ENCODE assay signal across 31 mouse cellular contexts in the genomic region with DNA sequence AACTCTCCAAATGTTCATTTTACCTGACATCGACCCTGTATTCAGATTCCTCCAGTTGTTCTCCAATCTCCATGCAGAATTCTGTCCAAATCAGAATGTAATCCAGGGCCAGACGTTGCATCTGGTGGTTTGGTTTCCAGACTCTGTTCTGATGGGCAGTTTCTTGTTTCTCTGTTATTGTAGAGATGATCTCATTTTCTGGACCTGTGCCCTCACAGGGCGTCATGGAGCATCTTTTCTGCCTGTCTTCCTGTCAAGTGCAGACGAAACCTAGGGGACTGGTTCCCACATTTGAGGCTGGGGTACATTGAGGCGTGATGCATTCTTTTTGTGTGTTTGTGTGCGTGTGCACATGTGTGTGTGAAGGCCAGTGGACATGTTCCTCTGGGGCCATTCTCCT.
A peak's percentile ranks its signal among the peaks of the same experiment; 100 is the strongest.
DNase-seq lines count a peak whose midpoint lies in the region; ATAC-seq and TF ChIP-seq lines count a peak whose summit lies in the region.
"Had no signal": no experiment of that assay in that cellular context is flagged by ENCODE, and none has a peak within 500 bp of the region (broad histone marks: within the 10 kb centered on the region; RNA-seq: fewer than 3 reads in every experiment).

No protein-coding gene starts in this region.

- no peak overlapping the region for H3K27ac ChIP-seq in hindbrain, postnatal 0 days
- no peak overlapping the region for H3K27ac ChIP-seq in hindbrain, embryonic 11.5 days (ENCODE audit: low read depth, low read length)
- no peak overlapping the region for H3K27ac ChIP-seq in midbrain, embryonic 10.5 days (replicated peaks)
- H3K27ac ChIP-seq: embryonic facial prominence, embryonic 13.5 days; forebrain, embryonic 10.5 days; forebrain, embryonic 15.5 days; heart, embryonic 15.5 days; hindbrain, embryonic 14.5 days; limb, embryonic 13.5 days; midbrain, embryonic 13.5 days; neural tube, embryonic 13.5 days; stomach, postnatal 0 days had no signal

- no peaks in the 10 kb centered on the region for H3K36me3 ChIP-seq in hindbrain, postnatal 0 days (ENCODE audit: insufficient read depth, low read length)
- no peaks in the 10 kb centered on the region for H3K36me3 ChIP-seq in hindbrain, embryonic 11.5 days (ENCODE audit: control insufficient read depth, insufficient read depth, low read length)
- H3K36me3 ChIP-seq in midbrain, embryonic 10.5 days, result no peaks in the 10 kb centered on the region
- H3K36me3 ChIP-seq: embryonic facial prominence, embryonic 13.5 days; forebrain, embryonic 10.5 days; forebrain, embryonic 15.5 days; heart, embryonic 15.5 days; limb, embryonic 13.5 days; midbrain, embryonic 13.5 days; neural tube, embryonic 13.5 days had no signal

- H3K4me1 ChIP-seq in hindbrain, postnatal 0 days (ENCODE audit: insufficient read depth, low read length), result no peaks in the 10 kb centered on the region
- H3K4me1 ChIP-seq in hindbrain, embryonic 11.5 days (replicated peaks; ENCODE audit: control insufficient read depth, insufficient read depth, low read length), result no peaks in the 10 kb centered on the region
- H3K4me1 ChIP-seq in midbrain, embryonic 10.5 days, result peaks cover 1% of the 10 kb centered on the region; the same call in 1 of the 2 replicates
- H3K4me1 ChIP-seq: embryonic facial prominence, embryonic 13.5 days; forebrain, embryonic 10.5 days; forebrain, embryonic 15.5 days; limb, embryonic 13.5 days; megakaryocyte, embryonic 14.5 days; midbrain, embryonic 13.5 days; neural tube, embryonic 13.5 days had no signal

- H3K9ac ChIP-seq in hindbrain, postnatal 0 days (replicated peaks; ENCODE audit: low read length), result no peak overlapping the region
- no peak overlapping the region for H3K9ac ChIP-seq in hindbrain, embryonic 11.5 days (ENCODE audit: low read depth, low read length)
- H3K9ac ChIP-seq: embryonic facial prominence, embryonic 13.5 days; forebrain, embryonic 15.5 days; heart, embryonic 15.5 days; hindbrain, embryonic 14.5 days; limb, embryonic 13.5 days; liver, postnatal 0 days; midbrain, embryonic 13.5 days; neural tube, embryonic 13.5 days had no signal

- WGBS in hindbrain, postnatal 0 days, result 67% methylated on average over 6 of the region's 6 CpGs
- 86% methylated on average over 6 of the region's 6 CpGs for WGBS in hindbrain, embryonic 11.5 days
- WGBS in midbrain, embryonic 10.5 days, result 91% methylated on average over 6 of the region's 6 CpGs

- DNase-seq in gastrocnemius, adult 18-20 months (ENCODE audit: low spot score), result peak; percentile 7
- DNase-seq in gastrocnemius, adult 8-10 months (ENCODE audit: low spot score in 2 of 2), result no peak
- peak; percentile 29 for DNase-seq in hindbrain, postnatal 0 days (ENCODE audit: low spot score)
- DNase-seq in hindbrain, embryonic 11.5 days (ENCODE audit: low spot score), result no peak
- DNase-seq in Muller cell, postnatal 12 days (ENCODE audit: inconsistent ontology term), result peak; percentile 67
- peak; percentile 33 for DNase-seq in gastrocnemius, postnatal 10 days
- no peak for DNase-seq in midbrain, embryonic 10.5 days (ENCODE audit: low spot score)
- DNase-seq: adrenal gland, adult 2 months; adrenal gland, postnatal 36 days; cerebellum, adult 9-10 months; heart, adult 18-20 months; heart, postnatal 36 days; kidney, adult 11 months; kidney, postnatal 25 days; liver, postnatal 0 days; right cerebral cortex, postnatal 4 days; thymus, adult 18-20 months; thymus, postnatal 25 days had no signal

- no peak overlapping the region for H3K4me3 ChIP-seq in hindbrain, postnatal 0 days (ENCODE audit: low read length)
- no peak overlapping the region for H3K4me3 ChIP-seq in hindbrain, embryonic 11.5 days (ENCODE audit: low read depth, low read length)
- H3K4me3 ChIP-seq in midbrain, embryonic 10.5 days, result no peak overlapping the region
- H3K4me3 ChIP-seq: embryonic facial prominence, embryonic 13.5 days; forebrain, embryonic 10.5 days; forebrain, embryonic 15.5 days; heart, embryonic 15.5 days; limb, embryonic 13.5 days; megakaryocyte, embryonic 14.5 days; midbrain, embryonic 13.5 days; neural tube, embryonic 13.5 days had no signal

- 0 out of 2 replicates have a peak, but pooled peaks have one; percentile 38 for ATAC-seq in hindbrain, postnatal 0 days
- ATAC-seq in hindbrain, embryonic 11.5 days (ENCODE audit: low FRiP score), result no peak
- ATAC-seq: activated CD4-positive, CD25-positive, alpha-beta regulatory T cell, adult 4 months; forebrain, embryonic 15.5 days; inflammation-experienced regulatory T-cells, adult 6 months; liver, postnatal 0 days; midbrain, embryonic 13.5 days had no signal

- H3K4me2 ChIP-seq in hindbrain, postnatal 0 days (ENCODE audit: low read depth, low read length), result no peak overlapping the region
- H3K4me2 ChIP-seq in hindbrain, embryonic 11.5 days (replicated peaks; ENCODE audit: low read depth, low read length), result no peak overlapping the region
- H3K4me2 ChIP-seq: embryonic facial prominence, embryonic 13.5 days; forebrain, embryonic 15.5 days; heart, embryonic 15.5 days; hindbrain, embryonic 14.5 days; limb, embryonic 13.5 days; liver, embryonic 11.5 days; midbrain, embryonic 13.5 days; neural tube, embryonic 13.5 days had no signal

- TF ChIP-seq CTCF in hindbrain, postnatal 0 days (IDR thresholded peaks at IDR 0.05; ENCODE audit: low read depth), result no peak

- H3K9me3 ChIP-seq in hindbrain, postnatal 0 days (ENCODE audit: low read length), result no peaks in the 10 kb centered on the region
- H3K9me3 ChIP-seq in hindbrain, embryonic 11.5 days (ENCODE audit: control insufficient read depth, low read length), result no peaks in the 10 kb centered on the region
- no peaks in the 10 kb centered on the region for H3K9me3 ChIP-seq in midbrain, embryonic 10.5 days (replicated peaks)
- H3K9me3 ChIP-seq: embryonic facial prominence, embryonic 13.5 days; forebrain, embryonic 10.5 days; forebrain, embryonic 15.5 days; heart, embryonic 15.5 days; limb, embryonic 13.5 days; midbrain, embryonic 13.5 days; neural tube, embryonic 13.5 days had no signal

- H3K27me3 ChIP-seq in hindbrain, postnatal 0 days (ENCODE audit: insufficient read depth, low read length), result no peaks in the 10 kb centered on the region
- H3K27me3 ChIP-seq in hindbrain, embryonic 11.5 days (ENCODE audit: control insufficient read depth, insufficient read depth, low read length), result no peaks in the 10 kb centered on the region
- H3K27me3 ChIP-seq in midbrain, embryonic 10.5 days (ENCODE audit: low read depth, poor library complexity, severe bottlenecking), result peaks cover 19% of the 10 kb centered on the region
- H3K27me3 ChIP-seq: embryonic facial prominence, embryonic 13.5 days; forebrain, embryonic 15.5 days; heart, embryonic 15.5 days; limb, embryonic 13.5 days; megakaryocyte, embryonic 14.5 days; neural tube, embryonic 13.5 days had no signal

Comparison
In these comparisons a context has a peak if more than half of its experiments do, and no peak if none do; other contexts are left out.
1. DNase-seq: peak in gastrocnemius, adult 18-20 months (single experiment), hindbrain, postnatal 0 days (single experiment), Muller cell, postnatal 12 days (single experiment) and gastrocnemius, postnatal 10 days (single experiment); none in gastrocnemius, adult 8-10 months (0 of 2), hindbrain, embryonic 11.5 days (single experiment) and midbrain, embryonic 10.5 days (single experiment).